Mouse (Mus musculus) forebrain, embryonic 10.5 days (tissue): ENCODE measurements around the gene Lcat. TPM values are rescaled to one million over a fixed set of nuclear protein-coding genes. Genes with fewer than 3 reads are reported as not detected.
"Not testable (repeated sequence)": the region's sequence is repeated elsewhere in the genome, so short reads cannot be mapped to it uniquely, and the experiment has no call there.

Experiments used
- DNase-seq: peaks from one replicate; pipeline ENCODE4 v3.0.0-alpha.2; 2017; ENCODE audit warnings: low spot score; ENCODE audit errors: extremely low spot score
- H3K27ac ChIP-seq: fragments of 300-500 bp; sonication (generic); 2 replicates; pipeline ENCODE4 v1.5.1; 2016; ENCODE audit warnings: mild to moderate bottlenecking
- H3K27me3 ChIP-seq: fragments of 300-500 bp; sonication (generic); 2 replicates; pipeline ENCODE4 v1.6.1; 2016; ENCODE audit warnings: mild to moderate bottlenecking; ENCODE audit not compliant: poor library complexity, severe bottlenecking
- H3K36me3 ChIP-seq: fragments of 300-500 bp; sonication (generic); replicated peaks from 2 replicates; pipeline ENCODE4 v1.6.1; 2016; ENCODE audit warnings: mild to moderate bottlenecking, moderate library complexity
- H3K4me1 ChIP-seq: fragments of 300-500 bp; sonication (generic); 2 replicates; pipeline ENCODE4 v1.6.1; 2016
- H3K4me3 ChIP-seq: fragments of 300-500 bp; sonication (generic); 2 replicates; pipeline ENCODE4 v1.5.1; 2016; ENCODE audit warnings: mild to moderate bottlenecking, moderate library complexity
- H3K9me3 ChIP-seq: fragments of 300-500 bp; sonication (generic); 2 replicates; pipeline ENCODE4 v1.6.1; 2016; ENCODE audit warnings: mild to moderate bottlenecking, moderate library complexity
- WGBS: fragments of 180-500 bp; shearing (Covaris S2); methylation state at CpG from one replicate; pipeline ENCODE4 v1.1.7; 2016; 5-methylcytosine and 5-hydroxymethylcytosine counted together
- polyA plus RNA-seq: library from polyadenylated mRNA; unstranded; fragments of >200 nt; fragmentation: Nextera tagmentation; extraction: Ambion mirVana; gene quantifications from 2 replicates; pipeline ENCODE4 v1.2.1, GENCODE M21; 2016

Lcat gene
- 0.76 and 1.4 TPM in 2 replicates for polyA plus RNA-seq

- H3K27ac ChIP-seq = peak within 1 kb of the TSS; percentile 0; the same call in 1 of the 2 replicates
Measured at GRCm38 (mm10) chr8:105943321-105943739, at the start of gene Lcat. Gene Lcat, minus strand, starts transcription at chr8:105943382.

DNA sequence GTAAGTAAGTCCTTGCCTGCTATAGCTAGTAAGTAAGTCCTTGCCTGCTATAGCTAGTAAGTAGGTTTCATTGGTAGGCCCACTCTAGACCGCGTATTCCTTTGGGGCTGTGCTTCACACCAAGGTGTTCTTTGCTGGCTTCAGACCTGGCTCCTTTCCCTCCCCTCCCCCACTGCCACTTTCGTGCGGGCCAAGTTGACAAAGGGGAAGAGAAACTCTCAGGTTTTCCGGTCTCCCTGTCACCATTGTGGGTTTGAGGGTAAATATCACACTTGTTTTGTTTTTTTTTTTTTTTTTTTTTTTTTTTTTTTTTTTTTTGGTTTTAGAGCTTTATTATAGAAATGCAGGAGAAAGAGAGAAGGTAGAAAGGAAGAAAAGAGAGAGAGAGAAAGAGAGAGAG lies 49.3 kb upstream of the Lcat start:
- Histone ChIP-seq H3K36me3 (no peaks in the 10 kb centered on the region), H3K27ac (no peak overlapping the region), H3K9me3 (no peaks in the 10 kb centered on the region), H3K4me3 (no peak overlapping the region), H3K27me3 (0 out of 2 replicates have a peak, but pooled peaks cover 5% of the 10 kb centered on the region), H3K4me1 (peaks cover 9% of the 10 kb centered on the region; the same call in 1 of the 2 replicates)
- 70% methylated on average over 5 of the region's 5 CpGs for WGBS
- no peak for DNase-seq

More at GRCm38 (mm10) chr8:105943321-105943739, at the start of gene Lcat:
- Histone ChIP-seq H3K9me3 (no peaks in the 10 kb centered on the region), H3K4me1 (peaks cover 12% of the 10 kb centered on the region), H3K4me3 (no peak within 1 kb of the TSS), H3K36me3 (peaks cover 65% of the 10 kb centered on the region), H3K27me3 (no peaks in the 10 kb centered on the region)
- 69% methylated on average over 8 of the region's 8 CpGs for WGBS
- no peak for DNase-seq

DNA sequence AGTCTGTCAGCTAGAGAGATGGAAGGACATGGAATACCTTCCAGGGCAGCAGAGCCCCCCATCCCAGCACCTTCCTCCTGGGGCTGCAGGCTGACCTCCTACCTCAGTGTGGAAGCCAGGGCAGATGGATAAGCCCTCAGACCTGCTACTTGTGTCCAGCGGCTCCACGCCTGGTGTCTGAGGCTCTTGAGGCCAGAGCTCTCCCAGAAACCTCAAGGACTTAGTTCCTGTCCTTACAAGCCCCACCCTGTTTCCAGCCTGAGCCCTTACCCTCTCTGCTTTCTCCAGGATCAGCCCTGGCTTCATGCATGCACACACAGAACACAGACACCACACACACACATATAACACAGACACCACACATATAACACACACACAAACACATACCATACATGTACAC lies 48.4 kb upstream of the Lcat start:
- Histone ChIP-seq H3K9me3 (no peaks in the 10 kb centered on the region), H3K27ac (peak overlapping the region; percentile 65), H3K4me3 (no peak overlapping the region), H3K27me3 (0 out of 2 replicates have a peak, but pooled peaks cover 5% of the 10 kb centered on the region), H3K4me1 (peaks cover 9% of the 10 kb centered on the region; the same call in 1 of the 2 replicates), H3K36me3 (no peaks in the 10 kb centered on the region)
- DNase-seq = no peak
- WGBS = 86% methylated on average over 2 of the region's 2 CpGs

DNA sequence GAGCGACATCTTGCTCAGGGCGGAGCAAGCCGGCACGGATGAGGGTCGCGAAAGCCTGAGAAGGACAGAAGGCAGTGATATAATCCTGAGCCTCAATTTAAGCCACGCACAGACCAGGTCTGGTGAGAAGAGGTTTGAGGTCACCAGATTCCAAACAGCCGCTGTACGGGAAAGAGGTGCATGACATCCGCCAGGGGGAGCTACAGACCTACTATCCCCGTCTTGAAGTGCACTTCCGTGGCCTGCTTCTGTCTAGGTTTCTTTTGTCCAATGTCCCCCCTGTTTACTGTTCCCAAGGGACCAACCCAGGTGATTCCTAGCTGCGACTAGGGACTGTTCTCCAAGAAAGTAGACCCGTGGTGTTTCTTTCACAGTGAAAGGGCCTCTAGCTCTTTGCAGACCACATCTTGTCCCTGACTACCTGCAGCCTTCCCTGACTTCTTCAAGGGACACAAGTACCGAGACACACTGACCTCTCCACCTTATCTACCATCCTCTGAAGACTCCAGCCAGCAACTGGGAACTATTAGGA lies 47.7 kb upstream of the Lcat start, which contains the start of gene Dus2:
Gene Dus2, plus strand, starts transcription at position 482 of the 532 bp plus-strand sequence.
- 0 out of 2 replicates have a peak, but pooled peaks cover 5% of the 10 kb centered on the region for H3K27me3 ChIP-seq
- no peaks in the 10 kb centered on the region for H3K36me3 ChIP-seq
- 11% methylated on average over 15 of the region's 15 CpGs for WGBS
- H3K27ac ChIP-seq = peak within 1 kb of the TSS; percentile 65
- H3K4me3 ChIP-seq = peak within 1 kb of the TSS; percentile 11; the same call in 1 of the 2 replicates
- H3K9me3 ChIP-seq = no peaks in the 10 kb centered on the region
- peak; percentile 78 for DNase-seq
- peaks cover 9% of the 10 kb centered on the region; the same call in 1 of the 2 replicates for H3K4me1 ChIP-seq

- H3K4me1 ChIP-seq = peaks cover 9% of the 10 kb centered on the region; the same call in 1 of the 2 replicates
- no peak for DNase-seq
- H3K36me3 ChIP-seq = no peaks in the 10 kb centered on the region
- H3K27ac ChIP-seq = no peak overlapping the region
- H3K27me3 ChIP-seq = 0 out of 2 replicates have a peak, but pooled peaks cover 5% of the 10 kb centered on the region
- H3K4me3 ChIP-seq = no peak overlapping the region
- WGBS = 87% methylated on average over 11 of the region's 11 CpGs
- no peaks in the 10 kb centered on the region for H3K9me3 ChIP-seq
Measured at GRCm38 (mm10) chr8:105988546-105988945, 45.4 kb upstream of the Lcat start.

- DNase-seq, H3K27me3 ChIP-seq, H3K4me3 ChIP-seq, H3K9me3 ChIP-seq, H3K27ac ChIP-seq, H3K4me1 ChIP-seq, H3K36me3 ChIP-seq: not testable (repeated sequence)
- 88% methylated on average over 11 of the region's 11 CpGs for WGBS
Measured at GRCm38 (mm10) chr8:105983406-105983805, 40.2 kb upstream of the Lcat start.

- 79% methylated on average over 1 of the region's 1 CpGs for WGBS
- no peak overlapping the region for H3K4me3 ChIP-seq
- no peaks in the 10 kb centered on the region for H3K27me3 ChIP-seq
- DNase-seq = no peak
- H3K4me1 ChIP-seq = no peaks in the 10 kb centered on the region
- H3K9me3 ChIP-seq = 0 out of 2 replicates have a peak, but pooled peaks cover 5% of the 10 kb centered on the region
- no peak overlapping the region for H3K27ac ChIP-seq
- no peaks in the 10 kb centered on the region for H3K36me3 ChIP-seq
Measured at GRCm38 (mm10) chr8:105981146-105981545, 38.0 kb upstream of the Lcat start.

DNA sequence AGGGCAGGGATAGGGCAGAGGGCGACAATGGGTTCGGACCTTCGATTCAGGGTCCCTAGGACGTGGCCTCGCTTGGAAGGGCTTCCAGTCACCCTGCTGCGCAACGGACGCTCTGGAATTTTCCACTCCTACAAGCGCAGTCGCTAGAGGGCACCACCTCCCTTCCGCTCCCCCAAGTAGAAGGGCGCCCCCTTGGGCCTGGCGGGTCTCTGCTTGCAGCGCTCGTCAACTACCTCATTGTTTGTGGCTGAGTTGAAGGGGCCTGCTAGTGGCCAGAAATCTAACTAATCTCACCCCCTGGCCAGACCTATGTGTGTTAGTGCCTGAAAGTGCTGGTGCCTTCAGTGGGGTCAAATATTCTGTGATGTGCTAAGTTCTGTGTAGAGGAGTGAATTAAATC lies 36.1 kb upstream of the Lcat start, which contains the start of gene Dpep3:
Gene Dpep3, minus strand, starts transcription at position 105 of the 400 bp plus-strand sequence.
- H3K4me1 ChIP-seq = no peaks in the 10 kb centered on the region
- DNase-seq = no peak
- 88% methylated on average over 15 of the region's 15 CpGs for WGBS

DNA sequence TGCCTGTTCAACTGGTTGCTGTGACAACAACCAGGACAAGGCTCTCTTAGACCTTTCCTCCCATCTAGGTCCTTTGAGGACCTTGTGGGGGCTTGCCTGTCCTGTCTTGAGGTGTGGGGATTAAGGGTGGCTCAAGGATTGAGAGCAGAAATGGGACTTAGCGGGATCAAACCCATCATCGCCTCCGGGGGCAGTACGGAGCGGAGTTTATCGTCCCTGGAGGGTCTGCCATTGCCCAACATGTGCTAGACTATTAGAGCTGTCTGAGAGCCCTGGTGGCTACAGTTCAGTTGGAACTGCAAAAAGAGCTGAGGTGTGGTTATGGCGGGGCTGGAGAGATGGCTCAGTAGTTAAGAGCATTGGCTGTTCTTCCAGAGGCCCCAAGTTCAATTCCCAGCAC lies 32.2 kb upstream of the Lcat start:
- 68% methylated on average over 7 of the region's 7 CpGs for WGBS
- no peak for DNase-seq

More for the DNA sequence above, 36.1 kb upstream of the Lcat start, which contains the start of gene Dpep3:
- H3K9me3 ChIP-seq = 0 out of 2 replicates have a peak, but pooled peaks cover 5% of the 10 kb centered on the region
- no peak within 1 kb of the TSS for H3K27ac ChIP-seq
- H3K4me3 ChIP-seq = no peak within 1 kb of the TSS
- no peaks in the 10 kb centered on the region for H3K27me3 ChIP-seq
- H3K36me3 ChIP-seq = no peaks in the 10 kb centered on the region

DNA sequence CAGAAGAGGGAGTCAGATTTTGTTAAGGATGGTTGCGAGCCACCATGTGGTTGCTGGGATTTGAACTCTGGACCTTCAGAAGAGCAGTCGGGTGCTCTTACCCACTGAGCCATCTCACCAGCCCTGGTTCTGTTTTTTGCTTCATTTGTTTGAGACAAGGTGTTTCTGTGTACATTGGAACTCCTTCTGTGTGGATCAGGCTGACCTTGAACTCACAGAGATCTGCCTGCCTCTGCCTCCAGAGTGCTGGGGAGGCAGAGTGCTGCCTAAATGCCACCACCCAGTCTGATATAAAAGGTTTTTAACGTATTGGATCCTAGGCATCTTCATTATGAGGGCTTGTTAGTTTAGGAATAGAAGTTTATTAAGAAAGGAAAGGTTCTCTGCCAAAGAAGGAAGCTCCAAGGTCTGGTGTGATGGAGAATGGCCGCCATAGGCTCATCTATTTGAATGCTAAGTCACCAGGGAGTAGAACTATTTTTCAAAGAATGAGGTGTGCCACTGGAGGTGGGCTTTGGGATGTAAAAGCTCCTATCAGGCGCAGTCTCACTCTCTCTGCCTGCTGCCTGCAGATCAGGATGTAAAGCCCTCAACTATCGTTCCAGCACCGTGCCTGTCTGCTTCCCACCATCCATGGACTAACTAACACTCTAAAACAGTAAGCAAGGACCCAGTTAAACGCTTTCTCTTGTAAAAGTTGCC lies 28.0 kb upstream of the Lcat start:
- Histone ChIP-seq H3K4me3 (no peak overlapping the region), H3K27ac (no peak overlapping the region), H3K36me3 (no peaks in the 10 kb centered on the region), H3K9me3 (no peaks in the 10 kb centered on the region), H3K4me1 (peaks cover 12% of the 10 kb centered on the region), H3K27me3 (peaks cover 25% of the 10 kb centered on the region)
- 78% methylated on average over 8 of the region's 8 CpGs for WGBS
- DNase-seq = no peak

More for the DNA sequence above, 32.2 kb upstream of the Lcat start:
- Histone ChIP-seq H3K27me3 (no peaks in the 10 kb centered on the region), H3K27ac (no peak overlapping the region), H3K9me3 (0 out of 2 replicates have a peak, but pooled peaks cover 5% of the 10 kb centered on the region), H3K4me3 (no peak overlapping the region), H3K4me1 (no peaks in the 10 kb centered on the region), H3K36me3 (no peaks in the 10 kb centered on the region)

DNA sequence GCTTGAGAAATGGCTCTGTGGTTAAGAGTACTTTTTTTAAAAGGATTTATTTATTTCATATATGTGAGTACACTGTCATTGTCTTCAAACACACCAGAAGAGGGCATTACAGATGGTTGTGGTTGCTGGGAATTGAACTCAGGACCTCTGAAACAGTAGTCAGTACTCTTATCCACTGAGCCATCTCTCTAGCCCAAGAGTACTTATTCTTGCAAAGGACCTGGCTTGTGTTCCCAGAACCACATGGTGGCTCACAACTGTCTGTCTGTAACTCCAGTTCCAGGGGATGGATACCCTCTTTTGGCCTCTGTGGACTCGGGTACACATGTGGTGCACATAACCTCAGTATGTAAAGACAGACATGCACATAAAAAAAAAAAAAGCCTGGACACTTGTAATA lies 26.2 kb upstream of the Lcat start:
- no peak overlapping the region for H3K27ac ChIP-seq
- no peaks in the 10 kb centered on the region for H3K36me3 ChIP-seq
- H3K4me3 ChIP-seq = no peak overlapping the region
- 76% methylated on average over 1 of the region's 1 CpGs for WGBS
- H3K9me3 ChIP-seq = no peaks in the 10 kb centered on the region
- no peak for DNase-seq
- H3K27me3 ChIP-seq = peaks cover 43% of the 10 kb centered on the region
- peaks cover 30% of the 10 kb centered on the region for H3K4me1 ChIP-seq

DNA sequence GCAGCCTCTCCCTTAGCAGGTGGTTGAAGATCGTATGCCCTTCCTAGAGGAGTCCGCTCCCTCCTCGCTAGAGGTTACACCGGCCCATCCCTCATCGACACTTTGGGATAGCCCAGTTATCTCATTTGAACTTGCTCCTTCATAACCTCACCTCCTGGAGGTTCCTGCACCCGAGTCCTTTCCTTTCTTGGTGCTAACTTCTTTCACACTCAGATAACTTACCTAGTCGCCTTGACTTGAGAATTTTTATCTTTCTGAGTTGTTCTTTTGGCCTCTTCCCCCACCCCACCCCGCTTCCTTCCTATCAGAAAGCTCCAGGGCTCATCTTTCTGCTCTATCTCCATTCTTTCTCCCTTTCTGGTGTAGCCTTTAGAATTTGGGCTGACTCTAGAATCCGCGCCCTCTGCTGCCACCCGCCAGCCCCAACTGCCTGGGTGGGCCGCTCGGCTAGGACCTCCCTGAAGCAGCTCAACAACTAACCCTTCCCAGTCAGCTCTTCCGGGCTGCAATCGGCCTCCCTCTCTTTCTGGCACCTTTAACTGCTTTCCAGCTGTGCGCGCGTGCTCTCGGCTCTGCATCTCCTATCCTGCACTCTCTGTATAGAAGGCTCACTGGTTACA lies 23.6 kb upstream of the Lcat start:
- Histone ChIP-seq H3K36me3 (no peaks in the 10 kb centered on the region), H3K27ac (peak overlapping the region; percentile 48; the same call in 1 of the 2 replicates), H3K4me3 (peak overlapping the region; percentile 70), H3K27me3 (peaks cover 50% of the 10 kb centered on the region), H3K4me1 (peaks cover 36% of the 10 kb centered on the region), H3K9me3 (no peaks in the 10 kb centered on the region)
- 8% methylated on average over 19 of the region's 19 CpGs for WGBS
- peak; percentile 60 for DNase-seq
